Mouse (Mus musculus) kidney, adult 2 months (tissue): Measurements from ENCODE around the gene Arfgef3.

Experiments used
- CTCF ChIP-seq: fragments of 200-500 bp; conservative IDR thresholded peaks from 2 replicates; pipeline ENCODE4 v1.5.1; 2011; ENCODE audit warnings: low read depth, mild to moderate bottlenecking, control low read depth, low read length, moderate library complexity, mixed read lengths; ENCODE audit not compliant: insufficient read depth, insufficient read length
- POLR2A ChIP-seq: fragments of 200-500 bp; IDR thresholded peaks from one replicate; pipeline ENCODE4 v1.6.1; 2011; ENCODE audit warnings: low read depth, low read length, control low read depth

DNA sequence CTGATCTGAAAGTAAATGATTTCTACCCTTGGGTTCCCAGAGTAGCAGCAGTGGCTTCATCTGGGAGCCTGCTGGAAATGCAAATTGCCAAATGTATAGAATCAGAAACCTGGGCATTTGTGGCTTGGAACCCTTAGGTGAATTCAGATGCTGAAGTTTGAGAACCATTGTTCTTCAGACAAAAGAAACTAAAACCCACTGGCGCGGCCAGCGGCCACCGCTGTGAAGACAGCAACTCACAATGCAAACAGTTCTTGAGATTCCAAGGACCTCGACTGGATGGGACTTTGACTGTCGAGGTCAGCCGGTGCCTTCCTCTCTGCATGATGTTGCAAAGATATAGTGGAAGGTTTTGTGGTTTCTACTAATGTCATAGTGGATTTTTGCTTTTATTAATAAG lies 159.6 kb downstream of the Arfgef3 start:
- TF ChIP-seq CTCF (no peak), POLR2A (no peak)
